Mouse (Mus musculus) hindbrain, embryonic 16.5 days (tissue): ENCODE results near the gene Mgl2. TPM values are rescaled to one million over a fixed set of nuclear protein-coding genes. Genes with fewer than 3 reads are reported as not detected.

Source experiments
- ATAC-seq: fragments of 200-750 bp; cut with Nextera tagmentation; 2 replicates; pipeline ENCODE4 v1.8.0; 2017; ENCODE audit warnings: moderate TSS enrichment, moderate library complexity
- H3K27ac ChIP-seq: fragments of 300-500 bp; sonication (generic); 2 replicates; pipeline ENCODE4 v1.5.1; 2014; ENCODE audit warnings: low read depth, mild to moderate bottlenecking, control low read depth, low read length, moderate library complexity
- H3K27me3 ChIP-seq: fragments of 300-500 bp; sonication (generic); replicated peaks from 2 replicates; pipeline ENCODE4 v1.6.1; 2014; ENCODE audit warnings: low read length; ENCODE audit not compliant: control insufficient read depth, insufficient read depth
- H3K36me3 ChIP-seq: fragments of 300-500 bp; sonication (generic); 2 replicates; pipeline ENCODE4 v1.6.1; 2014; ENCODE audit warnings: mild to moderate bottlenecking, low read length, moderate library complexity, mixed read lengths; ENCODE audit not compliant: control insufficient read depth, insufficient read depth
- H3K4me1 ChIP-seq: fragments of 300-500 bp; sonication (generic); 2 replicates; pipeline ENCODE4 v1.6.1; 2014; ENCODE audit warnings: low read depth, low read length; ENCODE audit not compliant: control insufficient read depth, insufficient read depth
- H3K4me2 ChIP-seq: fragments of 300-500 bp; sonication (generic); 2 replicates; pipeline ENCODE4 v1.6.1; 2014; ENCODE audit warnings: mild to moderate bottlenecking, low read length, control low read depth, moderate library complexity
- H3K4me3 ChIP-seq: fragments of 300-500 bp; sonication (generic); 2 replicates; pipeline ENCODE4 v1.5.1; 2014; ENCODE audit warnings: mild to moderate bottlenecking, low read length, control low read depth, moderate library complexity
- H3K9ac ChIP-seq: fragments of 300-500 bp; sonication (generic); 2 replicates; pipeline ENCODE4 v1.6.1; 2014; ENCODE audit warnings: low read depth, mild to moderate bottlenecking, control low read depth, low read length, moderate library complexity
- H3K9me3 ChIP-seq: fragments of 300-500 bp; sonication (generic); 2 replicates; pipeline ENCODE4 v1.6.1; 2014; ENCODE audit warnings: mild to moderate bottlenecking, low read length, moderate library complexity; ENCODE audit not compliant: control insufficient read depth
- whole genome bisulfite sequencing: fragments of 180-500 bp; shearing (Covaris S2); extraction: QIAGEN DNeasy Blood & Tissue Kit; methylation state at CpG from one replicate; pipeline ENCODE4 v1.1.7; 2014; 5-methylcytosine and 5-hydroxymethylcytosine counted together
- polyA plus RNA-seq: library from polyadenylated mRNA; unstranded; fragments of >200 nt; fragmentation: Nextera tagmentation; extraction: Ambion mirVana; gene quantifications from 2 replicates; pipeline ENCODE4 v1.2.1, GENCODE M21; 2015

Gene Mgl2
- polyA plus RNA-seq, result 1.2 and 1.4 TPM in 2 replicates

- 82% methylated on average over 9 of the region's 9 CpGs for WGBS
- no peak for ATAC-seq
- no peak within 1 kb of the TSS for H3K4me3 ChIP-seq
- no peaks in the 10 kb centered on the region for H3K36me3 ChIP-seq
- no peaks in the 10 kb centered on the region for H3K4me1 ChIP-seq
- no peaks in the 10 kb centered on the region for H3K9me3 ChIP-seq
- no peaks in the 10 kb centered on the region for H3K27me3 ChIP-seq
- H3K4me2 ChIP-seq, result no peak within 1 kb of the TSS
- no peak within 1 kb of the TSS for H3K9ac ChIP-seq
- no peak within 1 kb of the TSS for H3K27ac ChIP-seq
Observed at GRCm38 (mm10) chr11:70129926-70130379, at the start of gene Mgl2. TSS of gene Mgl2 (plus strand) at chr11:70130329.

- Histone ChIP-seq H3K27me3 (no peaks in the 10 kb centered on the region), H3K36me3 (no peaks in the 10 kb centered on the region), H3K9me3 (no peaks in the 10 kb centered on the region), H3K27ac (no peak overlapping the region), H3K4me3 (no peak overlapping the region), H3K4me1 (no peaks in the 10 kb centered on the region), H3K9ac (no peak overlapping the region), H3K4me2 (no peak overlapping the region)
- ATAC-seq, result no peak
- 84% methylated on average over 15 of the region's 15 CpGs for WGBS
Observed at GRCm38 (mm10) chr11:70080803-70081590, 49.1 kb upstream of the Mgl2 start.

- no peaks in the 10 kb centered on the region for H3K36me3 ChIP-seq
- no peaks in the 10 kb centered on the region for H3K27me3 ChIP-seq
- 88% methylated on average over 8 of the region's 8 CpGs for WGBS
- H3K4me2 ChIP-seq, result no peak overlapping the region
- no peaks in the 10 kb centered on the region for H3K4me1 ChIP-seq
- no peaks in the 10 kb centered on the region for H3K9me3 ChIP-seq
- H3K27ac ChIP-seq, result no peak overlapping the region
- H3K4me3 ChIP-seq, result no peak overlapping the region
- H3K9ac ChIP-seq, result no peak overlapping the region
- no peak for ATAC-seq
Observed at GRCm38 (mm10) chr11:70084563-70084962, 45.6 kb upstream of the Mgl2 start.

- 77% methylated on average over 12 of the region's 12 CpGs for WGBS
- Histone ChIP-seq H3K27me3 (no peaks in the 10 kb centered on the region), H3K9ac (no peak within 1 kb of the TSS), H3K4me2 (no peak within 1 kb of the TSS), H3K9me3 (no peaks in the 10 kb centered on the region), H3K4me1 (no peaks in the 10 kb centered on the region), H3K4me3 (no peak within 1 kb of the TSS), H3K36me3 (no peaks in the 10 kb centered on the region), H3K27ac (no peak within 1 kb of the TSS)
- ATAC-seq, result no peak
Observed at GRCm38 (mm10) chr11:70091986-70092783, 37.9 kb upstream of the Mgl2 start, which contains the start of gene Asgr2. TSS of gene Asgr2 (plus strand) at chr11:70092644.

- Histone ChIP-seq H3K9me3 (no peaks in the 10 kb centered on the region), H3K4me1 (no peaks in the 10 kb centered on the region), H3K36me3 (no peaks in the 10 kb centered on the region), H3K27ac (no peak overlapping the region), H3K4me3 (no peak overlapping the region), H3K27me3 (no peaks in the 10 kb centered on the region), H3K9ac (no peak overlapping the region), H3K4me2 (no peak overlapping the region)
- no peak for ATAC-seq
- 73% methylated on average over 11 of the region's 11 CpGs for WGBS
Observed at GRCm38 (mm10) chr11:70097396-70097795, 32.7 kb upstream of the Mgl2 start.

- Histone ChIP-seq H3K4me2 (no peak overlapping the region), H3K9ac (no peak overlapping the region), H3K4me3 (no peak overlapping the region), H3K9me3 (no peaks in the 10 kb centered on the region), H3K27ac (no peak overlapping the region), H3K4me1 (no peaks in the 10 kb centered on the region), H3K27me3 (no peaks in the 10 kb centered on the region), H3K36me3 (no peaks in the 10 kb centered on the region)
- ATAC-seq, result no peak
- 90% methylated on average over 2 of the region's 2 CpGs for WGBS
Observed at GRCm38 (mm10) chr11:70099102-70099501, 31.0 kb upstream of the Mgl2 start.

- ATAC-seq, result no peak
- no peaks in the 10 kb centered on the region for H3K9me3 ChIP-seq
- no peak overlapping the region for H3K27ac ChIP-seq
- H3K36me3 ChIP-seq, result no peaks in the 10 kb centered on the region
- no peak overlapping the region for H3K4me3 ChIP-seq
- 96% methylated on average over 2 of the region's 2 CpGs for WGBS
- no peaks in the 10 kb centered on the region for H3K4me1 ChIP-seq
- no peak overlapping the region for H3K9ac ChIP-seq
- H3K27me3 ChIP-seq, result no peaks in the 10 kb centered on the region
- H3K4me2 ChIP-seq, result no peak overlapping the region
Observed at GRCm38 (mm10) chr11:70099809-70100208, 30.3 kb upstream of the Mgl2 start.

GRCm38 (mm10) chr11:70103701-70104315 is 26.3 kb upstream of the Mgl2 start:
- Histone ChIP-seq H3K9ac (no peak overlapping the region), H3K4me3 (no peak overlapping the region), H3K27me3 (no peaks in the 10 kb centered on the region), H3K9me3 (no peaks in the 10 kb centered on the region), H3K36me3 (no peaks in the 10 kb centered on the region), H3K4me2 (no peak overlapping the region), H3K4me1 (no peaks in the 10 kb centered on the region), H3K27ac (no peak overlapping the region)
- ATAC-seq, result no peak
- WGBS, result 80% methylated on average over 14 of the region's 14 CpGs

GRCm38 (mm10) chr11:70107085-70107484 is 23.0 kb upstream of the Mgl2 start:
- no peaks in the 10 kb centered on the region for H3K4me1 ChIP-seq
- H3K27me3 ChIP-seq, result no peaks in the 10 kb centered on the region
- no peak overlapping the region for H3K27ac ChIP-seq
- no peaks in the 10 kb centered on the region for H3K36me3 ChIP-seq
- WGBS, result 72% methylated on average over 8 of the region's 8 CpGs
- ATAC-seq, result no peak
- H3K4me2 ChIP-seq, result no peak overlapping the region
- no peak overlapping the region for H3K9ac ChIP-seq
- no peaks in the 10 kb centered on the region for H3K9me3 ChIP-seq
- H3K4me3 ChIP-seq, result no peak overlapping the region
